26 mouse cellular contexts compared by ENCODE assay signal in genomic region chr3:156838550-156838949, GRCm38 (mm10).
DNase-seq lines count a peak whose midpoint lies in the region; ATAC-seq and TF ChIP-seq lines count a peak whose summit lies in the region.
"Had no signal": no experiment of that assay in that cellular context is flagged by ENCODE, and none has a peak within 500 bp of the region (broad histone marks: within the 10 kb centered on the region; RNA-seq: fewer than 3 reads in every experiment).

No protein-coding gene starts in this region.

- no peaks in the 10 kb centered on the region for H3K9me3 ChIP-seq in stomach, embryonic 15.5 days
- H3K9me3 ChIP-seq in stomach, postnatal 0 days (ENCODE audit: control insufficient read depth, low read length) = no peaks in the 10 kb centered on the region
- no peaks in the 10 kb centered on the region for H3K9me3 ChIP-seq in kidney, embryonic 16.5 days (ENCODE audit: low read length)
- H3K9me3 ChIP-seq: embryonic facial prominence, embryonic 12.5 days; embryonic facial prominence, embryonic 15.5 days; forebrain, embryonic 13.5 days; hindbrain, embryonic 12.5 days; hindbrain, embryonic 15.5 days had no signal

- no peak overlapping the region for H3K4me3 ChIP-seq in stomach, embryonic 15.5 days (replicated peaks)
- no peak overlapping the region for H3K4me3 ChIP-seq in stomach, postnatal 0 days (ENCODE audit: low read depth, low read length)
- H3K4me3 ChIP-seq in kidney, embryonic 16.5 days (ENCODE audit: low read length) = no peak overlapping the region
- H3K4me3 ChIP-seq: embryonic facial prominence, embryonic 12.5 days; embryonic facial prominence, embryonic 15.5 days; forebrain, embryonic 13.5 days; gastrocnemius, adult 2 months; hindbrain, embryonic 12.5 days; hindbrain, embryonic 15.5 days had no signal

- no peak overlapping the region for H3K9ac ChIP-seq in stomach, embryonic 15.5 days
- no peak overlapping the region for H3K9ac ChIP-seq in stomach, postnatal 0 days (ENCODE audit: low read length)
- H3K9ac ChIP-seq in kidney, embryonic 16.5 days (replicated peaks; ENCODE audit: low read length) = no peak overlapping the region
- H3K9ac ChIP-seq: embryonic facial prominence, embryonic 12.5 days; embryonic facial prominence, embryonic 15.5 days; forebrain, embryonic 13.5 days; hindbrain, embryonic 12.5 days; hindbrain, embryonic 15.5 days had no signal

- WGBS in stomach, embryonic 15.5 days = 52% methylated on average over 2 of the region's 2 CpGs
- 56% methylated on average over 2 of the region's 2 CpGs for WGBS in stomach, postnatal 0 days
- 63% methylated on average over 2 of the region's 2 CpGs for WGBS in kidney, embryonic 16.5 days

- peak; percentile 1 for DNase-seq in kidney, adult 11 months
- no peak for DNase-seq in kidney, postnatal 4 days
- no peak for DNase-seq in stomach, postnatal 0 days (ENCODE audit: low spot score)
- DNase-seq in neural tube, embryonic 10.5 days (ENCODE audit: extremely low spot score, low spot score) = no peak
- DNase-seq in frontal cortex, postnatal 14 days (ENCODE audit: low spot score in 2 of 2) = no peak
- DNase-seq: adrenal gland, postnatal 10 days; adrenal gland, postnatal 36 days; B cell, adult 2 months; cerebellum, adult 18-20 months; cerebellum, adult 9-11 months; cerebellum, postnatal 25 days; gastrocnemius, adult 2 months; gastrocnemius, postnatal 14 days; heart, adult 11 months had no signal

- H3K36me3 ChIP-seq in stomach, embryonic 15.5 days = no peaks in the 10 kb centered on the region
- H3K36me3 ChIP-seq in stomach, postnatal 0 days (ENCODE audit: control insufficient read depth, insufficient read depth, low read length) = no peaks in the 10 kb centered on the region
- H3K36me3 ChIP-seq in kidney, embryonic 16.5 days (ENCODE audit: insufficient read depth, low read length) = no peaks in the 10 kb centered on the region
- H3K36me3 ChIP-seq: embryonic facial prominence, embryonic 12.5 days; embryonic facial prominence, embryonic 15.5 days; G1E; hindbrain, embryonic 12.5 days; hindbrain, embryonic 15.5 days had no signal

- no peaks in the 10 kb centered on the region for H3K27me3 ChIP-seq in stomach, embryonic 15.5 days (replicated peaks)
- no peaks in the 10 kb centered on the region for H3K27me3 ChIP-seq in stomach, postnatal 0 days (ENCODE audit: control insufficient read depth, insufficient read depth, low read length)
- H3K27me3 ChIP-seq in kidney, embryonic 16.5 days (ENCODE audit: insufficient read depth, low read length) = no peaks in the 10 kb centered on the region
- H3K27me3 ChIP-seq: CH12.LX; embryonic facial prominence, embryonic 12.5 days; embryonic facial prominence, embryonic 15.5 days; forebrain, embryonic 13.5 days; hindbrain, embryonic 12.5 days; hindbrain, embryonic 15.5 days; Patski had no signal

- no peak overlapping the region for H3K4me2 ChIP-seq in stomach, embryonic 15.5 days
- H3K4me2 ChIP-seq in stomach, postnatal 0 days (replicated peaks; ENCODE audit: low read depth) = no peak overlapping the region
- H3K4me2 ChIP-seq in kidney, embryonic 16.5 days (replicated peaks; ENCODE audit: low read depth, low read length) = no peak overlapping the region
- H3K4me2 ChIP-seq: embryonic facial prominence, embryonic 12.5 days; embryonic facial prominence, embryonic 15.5 days; forebrain, embryonic 13.5 days; heart, embryonic 11.5 days; hindbrain, embryonic 12.5 days; hindbrain, embryonic 15.5 days had no signal

- ATAC-seq in stomach, embryonic 15.5 days (ENCODE audit: insufficient read depth, low FRiP score, low read depth) = peak; percentile 56; the same call in 1 of the 2 replicates
- ATAC-seq in stomach, postnatal 0 days (ENCODE audit: low FRiP score, low TSS enrichment) = no peak
- ATAC-seq in kidney, embryonic 16.5 days (ENCODE audit: low FRiP score, low TSS enrichment) = peak; percentile 91; the same call in 1 of the 2 replicates
- ATAC-seq: forebrain, embryonic 13.5 days; forebrain, embryonic 16.5 days; Patski had no signal

- TF ChIP-seq CTCF in stomach, postnatal 0 days (IDR thresholded peaks at IDR 0.05; ENCODE audit: low read depth) = no peak

- TF ChIP-seq EP300 in stomach, postnatal 0 days (optimal IDR thresholded peaks at IDR 0.05) = no peak

- no peak overlapping the region for H3K27ac ChIP-seq in stomach, embryonic 15.5 days
- no peak overlapping the region for H3K27ac ChIP-seq in stomach, postnatal 0 days (replicated peaks)
- H3K27ac ChIP-seq in kidney, embryonic 16.5 days (ENCODE audit: low read length) = no peak overlapping the region
- H3K27ac ChIP-seq: embryonic facial prominence, embryonic 12.5 days; embryonic facial prominence, embryonic 15.5 days; forebrain, embryonic 13.5 days; gastrocnemius, adult 2 months; hindbrain, embryonic 12.5 days; hindbrain, embryonic 15.5 days had no signal

- no peaks in the 10 kb centered on the region for H3K4me1 ChIP-seq in stomach, embryonic 15.5 days
- H3K4me1 ChIP-seq in stomach, postnatal 0 days (replicated peaks; ENCODE audit: control insufficient read depth, insufficient read depth) = no peaks in the 10 kb centered on the region
- H3K4me1 ChIP-seq in kidney, embryonic 16.5 days (ENCODE audit: insufficient read depth, low read length) = no peaks in the 10 kb centered on the region
- H3K4me1 ChIP-seq: embryonic facial prominence, embryonic 12.5 days; embryonic facial prominence, embryonic 15.5 days; hindbrain, embryonic 12.5 days; hindbrain, embryonic 15.5 days had no signal
